Mouse (Mus musculus) forebrain, embryonic 12.5 days (tissue): ENCODE results near the gene Coro6. TPM values are rescaled to one million over a fixed set of nuclear protein-coding genes. Genes with fewer than 3 reads are reported as not detected.

Experiments used
- ATAC-seq: fragments of 200-750 bp; cut with Nextera tagmentation; 2 replicates; pipeline ENCODE4 v1.8.0; 2017; ENCODE audit warnings: moderate TSS enrichment; ENCODE audit not compliant: low FRiP score
- H3K27ac ChIP-seq: fragments of 300-500 bp; sonication (generic); 2 replicates; pipeline ENCODE4 v1.5.1; 2016; ENCODE audit warnings: mild to moderate bottlenecking
- H3K27me3 ChIP-seq: fragments of 300-500 bp; sonication (generic); 2 replicates; pipeline ENCODE4 v1.6.1; 2016; ENCODE audit warnings: mild to moderate bottlenecking
- H3K36me3 ChIP-seq: fragments of 300-500 bp; sonication (generic); replicated peaks from 2 replicates; pipeline ENCODE4 v1.6.1; 2016; ENCODE audit warnings: mild to moderate bottlenecking
- H3K4me1 ChIP-seq: fragments of 300-500 bp; sonication (generic); 2 replicates; pipeline ENCODE4 v1.6.1; 2016
- H3K4me2 ChIP-seq: fragments of 300-500 bp; sonication (generic); 2 replicates; pipeline ENCODE4 v1.6.1; 2016; ENCODE audit warnings: mild to moderate bottlenecking, moderate library complexity
- H3K4me3 ChIP-seq: fragments of 300-500 bp; sonication (generic); replicated peaks from 2 replicates; pipeline ENCODE4 v1.5.1; 2016; ENCODE audit warnings: mild to moderate bottlenecking
- H3K9ac ChIP-seq: fragments of 300-500 bp; sonication (generic); 2 replicates; pipeline ENCODE4 v1.6.1; 2016; ENCODE audit warnings: mild to moderate bottlenecking
- H3K9me3 ChIP-seq: fragments of 300-500 bp; sonication (generic); 2 replicates; pipeline ENCODE4 v1.6.1; 2016
- WGBS: fragments of 180-500 bp; shearing (Covaris S2); methylation state at CpG from one replicate; pipeline ENCODE4 v1.1.7; 2016; 5-methylcytosine and 5-hydroxymethylcytosine counted together
- polyA plus RNA-seq: library from polyadenylated mRNA; unstranded; fragments of >200 nt; fragmentation: Nextera tagmentation; extraction: Ambion mirVana; gene quantifications from 2 replicates; pipeline ENCODE4 v1.2.1, GENCODE M21; 2016

Gene Coro6
- polyA plus RNA-seq, 1 experiment from 2014 or later, result 0.10 TPM

DNA sequence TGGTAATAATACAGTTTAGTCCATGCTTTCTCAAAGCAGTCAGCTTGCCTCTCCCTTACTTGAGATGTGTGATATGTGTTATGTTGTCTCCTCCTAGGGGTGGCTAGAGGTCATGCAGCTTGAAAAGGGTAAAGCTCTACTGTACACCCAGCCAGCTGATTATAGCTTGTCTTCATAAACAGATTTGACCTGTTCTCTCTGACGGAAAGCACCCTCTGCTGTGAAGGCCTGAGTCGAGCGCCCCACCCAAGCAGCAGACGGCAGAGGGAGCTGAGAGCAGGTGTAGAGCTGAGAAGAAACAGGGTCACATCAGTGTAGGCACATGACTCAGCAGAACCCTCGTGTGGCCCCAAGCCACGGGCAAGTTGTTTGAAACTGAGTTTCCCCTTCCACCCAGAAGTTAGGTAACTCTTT, 15.6 kb upstream of the Coro6 start:
- Histone ChIP-seq H3K4me2 (no peak overlapping the region), H3K36me3 (peaks cover 34% of the 10 kb centered on the region), H3K27ac (no peak overlapping the region), H3K4me3 (no peak overlapping the region), H3K9ac (no peak overlapping the region), H3K4me1 (no peaks in the 10 kb centered on the region), H3K9me3 (no peaks in the 10 kb centered on the region), H3K27me3 (no peaks in the 10 kb centered on the region)
- 64% methylated on average over 6 of the region's 6 CpGs for WGBS
- ATAC-seq, result no peak

DNA sequence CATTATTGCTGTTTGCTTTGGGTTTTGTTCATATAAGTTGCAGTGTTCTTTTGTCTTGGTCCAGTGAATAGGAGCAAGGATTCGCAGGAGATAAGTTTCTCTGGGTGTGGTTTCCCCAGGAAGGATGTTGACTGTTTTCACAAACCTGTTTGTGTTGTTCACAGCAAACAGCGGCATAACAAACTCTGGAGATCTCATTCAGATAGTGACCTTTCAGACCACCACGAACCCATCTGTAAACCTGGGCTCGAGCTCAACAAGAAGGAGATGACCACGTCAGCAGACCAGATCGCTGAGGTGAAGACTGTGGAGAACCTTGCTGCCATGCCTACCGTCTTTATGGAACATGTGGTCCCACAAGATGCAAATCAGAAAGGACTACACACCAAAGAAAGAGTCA, 13.0 kb upstream of the Coro6 start:
- H3K9ac ChIP-seq, result no peak overlapping the region
- ATAC-seq, result no peak
- H3K27me3 ChIP-seq, result no peaks in the 10 kb centered on the region
- no peaks in the 10 kb centered on the region for H3K4me1 ChIP-seq
- no peak overlapping the region for H3K4me2 ChIP-seq
- no peaks in the 10 kb centered on the region for H3K9me3 ChIP-seq
- no peak overlapping the region for H3K27ac ChIP-seq
- WGBS, result 94% methylated on average over 7 of the region's 7 CpGs
- H3K36me3 ChIP-seq, result peaks cover 32% of the 10 kb centered on the region
- no peak overlapping the region for H3K4me3 ChIP-seq

DNA sequence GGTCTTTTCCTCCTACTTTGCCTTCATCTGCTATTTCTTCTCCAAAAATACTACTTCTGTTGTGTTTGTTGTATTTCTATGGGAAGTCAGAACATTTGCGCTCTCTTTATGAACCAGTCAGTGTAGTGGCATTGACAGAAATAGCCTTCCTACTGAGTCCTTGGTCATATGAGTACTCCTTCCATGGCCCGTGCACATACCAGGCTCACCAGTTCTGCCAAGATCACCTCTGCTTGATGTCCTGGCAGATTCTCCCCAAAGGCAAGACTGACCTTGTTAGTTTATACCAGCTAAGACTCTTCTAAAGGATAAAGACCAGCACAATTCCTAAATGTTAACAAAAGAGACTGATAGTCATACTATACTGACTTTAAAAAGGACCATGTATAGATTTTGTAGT, 10.5 kb upstream of the Coro6 start:
- Histone ChIP-seq H3K36me3 (peaks cover 45% of the 10 kb centered on the region), H3K4me2 (no peak overlapping the region), H3K4me3 (no peak overlapping the region), H3K9me3 (no peaks in the 10 kb centered on the region), H3K4me1 (no peaks in the 10 kb centered on the region), H3K9ac (no peak overlapping the region), H3K27me3 (no peaks in the 10 kb centered on the region), H3K27ac (no peak overlapping the region)
- ATAC-seq, result no peak
- WGBS, result 97% methylated on average over 2 of the region's 2 CpGs

DNA sequence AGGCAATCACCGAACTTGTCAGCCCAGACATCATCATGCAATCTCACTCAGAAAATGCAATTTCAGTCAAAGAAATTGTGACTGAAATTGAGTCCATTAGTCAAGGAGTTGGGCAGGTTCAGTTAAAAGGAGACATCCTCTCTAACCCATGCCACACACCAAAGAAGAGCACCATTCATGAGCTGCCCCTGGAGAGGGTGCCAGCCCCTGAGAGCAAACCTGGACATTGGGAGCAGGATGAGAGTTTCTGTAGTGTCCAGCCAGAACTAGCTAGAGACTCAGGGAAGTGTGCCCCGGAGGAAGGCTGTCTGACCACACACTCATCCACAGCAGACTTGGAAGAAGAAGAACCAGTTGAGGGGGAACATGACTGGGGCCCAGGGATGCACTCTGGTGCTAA, 8.8 kb upstream of the Coro6 start:
- no peak overlapping the region for H3K9ac ChIP-seq
- no peak overlapping the region for H3K4me3 ChIP-seq
- H3K4me2 ChIP-seq, result no peak overlapping the region
- no peak overlapping the region for H3K27ac ChIP-seq
- no peaks in the 10 kb centered on the region for H3K9me3 ChIP-seq
- no peaks in the 10 kb centered on the region for H3K4me1 ChIP-seq
- H3K27me3 ChIP-seq, result no peaks in the 10 kb centered on the region
- 94% methylated on average over 2 of the region's 2 CpGs for WGBS
- ATAC-seq, result no peak
- H3K36me3 ChIP-seq, result peaks cover 49% of the 10 kb centered on the region

DNA sequence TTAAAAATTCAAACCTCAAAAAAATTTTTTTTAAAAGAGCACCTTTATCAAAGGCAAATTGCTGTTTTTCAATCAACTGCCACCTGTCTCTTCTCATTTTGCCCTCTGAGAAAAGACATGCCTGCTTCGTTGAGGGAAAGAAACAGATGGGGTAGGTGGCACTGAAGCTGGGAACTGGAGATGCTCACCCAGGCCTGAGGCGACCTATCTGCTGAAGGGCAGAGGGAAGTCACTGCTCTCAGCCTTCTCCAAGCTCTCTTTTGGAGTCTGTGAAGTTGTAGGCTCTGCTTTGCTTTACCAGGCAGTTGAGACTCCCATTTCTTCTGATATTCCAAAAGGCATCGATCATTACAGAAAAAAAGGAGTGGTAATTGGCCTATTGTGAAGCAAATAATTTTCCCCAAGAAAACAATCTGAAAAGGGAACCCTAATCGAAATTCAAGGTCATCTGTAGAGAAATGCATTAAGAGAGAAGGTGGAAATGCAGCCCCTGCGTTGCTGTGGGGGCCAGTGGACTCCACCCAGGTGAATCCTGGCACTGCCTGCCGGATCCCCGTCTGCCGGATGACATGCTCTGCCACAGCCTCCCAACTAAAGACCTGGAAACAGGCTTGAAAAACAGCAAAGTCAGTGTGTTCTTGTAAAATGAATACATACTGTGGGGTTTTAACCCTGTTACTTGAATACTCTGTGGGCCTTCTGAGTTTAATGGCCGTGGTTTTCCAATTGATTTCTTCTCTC, 6.3 kb upstream of the Coro6 start:
- H3K36me3 ChIP-seq, result peaks cover 31% of the 10 kb centered on the region

DNA sequence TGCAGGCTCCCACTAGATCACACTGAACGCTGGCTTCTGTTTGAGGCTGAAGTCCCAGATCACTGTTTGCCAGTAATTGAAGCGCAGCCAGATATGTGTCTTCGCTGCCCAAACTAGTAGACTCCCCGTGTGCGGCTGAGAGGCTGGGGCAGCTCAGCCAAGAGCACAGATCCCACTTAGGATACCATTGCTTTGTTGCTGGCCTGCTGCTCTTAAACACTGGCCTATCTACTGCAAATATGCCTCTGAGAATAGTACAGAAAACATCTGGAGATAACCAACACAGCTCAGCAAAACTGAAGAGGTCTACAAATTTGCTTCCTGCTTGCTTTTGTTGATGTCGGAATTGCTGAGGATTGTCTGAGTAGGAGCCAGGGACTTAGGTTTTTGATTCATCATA, 5.3 kb upstream of the Coro6 start:
- H3K9ac ChIP-seq, result no peak overlapping the region
- peaks cover 30% of the 10 kb centered on the region for H3K36me3 ChIP-seq
- H3K9me3 ChIP-seq, result no peaks in the 10 kb centered on the region
- H3K4me2 ChIP-seq, result no peak overlapping the region
- H3K27me3 ChIP-seq, result peaks cover 17% of the 10 kb centered on the region
- no peak for ATAC-seq
- peaks cover 2% of the 10 kb centered on the region for H3K4me1 ChIP-seq
- no peak overlapping the region for H3K27ac ChIP-seq
- 90% methylated on average over 6 of the region's 6 CpGs for WGBS
- H3K4me3 ChIP-seq, result no peak overlapping the region

More for the DNA sequence above, 6.3 kb upstream of the Coro6 start:
- H3K4me1 ChIP-seq, result no peaks in the 10 kb centered on the region
- no peak overlapping the region for H3K4me2 ChIP-seq
- peaks cover 8% of the 10 kb centered on the region for H3K27me3 ChIP-seq
- WGBS, result 91% methylated on average over 9 of the region's 9 CpGs
- no peak overlapping the region for H3K4me3 ChIP-seq
- H3K9me3 ChIP-seq, result no peaks in the 10 kb centered on the region
- H3K9ac ChIP-seq, result no peak overlapping the region
- no peak overlapping the region for H3K27ac ChIP-seq
- no peak for ATAC-seq

DNA sequence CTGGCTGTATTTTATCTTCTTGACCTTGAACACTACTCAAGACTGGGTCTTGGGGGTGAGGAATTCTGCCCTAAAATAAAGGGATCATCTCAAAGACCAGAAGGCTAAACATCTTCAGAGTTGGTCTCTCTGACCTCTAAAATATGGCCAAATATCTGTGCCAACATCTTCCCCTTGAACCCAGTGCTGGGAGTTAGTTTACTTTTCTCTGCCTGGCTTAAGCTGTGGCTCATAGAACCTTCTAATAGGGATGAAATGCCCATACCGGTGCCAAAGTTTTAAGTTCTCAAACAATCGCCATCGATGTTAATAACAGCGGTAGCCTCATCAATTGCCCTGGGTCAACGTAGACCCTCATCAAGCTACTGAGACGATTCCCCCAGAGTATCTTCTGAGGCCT, 355 bp upstream of the Coro6 start:
- no peak for ATAC-seq
- H3K4me2 ChIP-seq, result peak overlapping the region; percentile 100
- H3K9ac ChIP-seq, result peak overlapping the region; percentile 61
- 0 out of 2 replicates have a peak, but pooled peaks cover 5% of the 10 kb centered on the region for H3K36me3 ChIP-seq
- WGBS, result 6% methylated on average over 6 of the region's 6 CpGs
- H3K4me1 ChIP-seq, result peaks cover 15% of the 10 kb centered on the region
- H3K9me3 ChIP-seq, result no peaks in the 10 kb centered on the region
- peak overlapping the region; percentile 51 for H3K4me3 ChIP-seq
- H3K27me3 ChIP-seq, result peaks cover 66% of the 10 kb centered on the region
- H3K27ac ChIP-seq, result no peak overlapping the region

DNA sequence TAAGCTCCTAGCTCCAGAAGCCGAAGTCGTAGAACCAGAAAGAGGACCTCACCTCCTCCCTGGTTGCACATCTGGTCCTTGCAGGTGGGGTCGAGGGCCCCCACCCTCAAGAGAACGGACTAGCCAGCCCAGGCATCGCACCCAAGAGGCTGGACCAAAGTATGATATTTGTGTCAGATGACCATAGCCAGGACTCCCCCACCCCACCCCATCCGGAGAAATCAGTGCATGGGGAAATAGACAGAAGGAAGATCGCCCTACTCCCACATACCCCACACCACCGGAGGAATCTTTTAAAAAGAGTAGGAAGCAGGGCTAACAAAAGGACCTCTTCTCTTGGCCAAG, 862 bp downstream of the Coro6 start:
- no peak overlapping the region for H3K27ac ChIP-seq
- H3K4me2 ChIP-seq, result peak overlapping the region; percentile 100
- H3K27me3 ChIP-seq, result peaks cover 78% of the 10 kb centered on the region
- H3K9me3 ChIP-seq, result no peaks in the 10 kb centered on the region
- ATAC-seq, result no peak
- 43% methylated on average over 8 of the region's 8 CpGs for WGBS
- H3K4me3 ChIP-seq, result peak overlapping the region; percentile 51; the same call in 1 of the 2 replicates
- no peak overlapping the region for H3K9ac ChIP-seq
- H3K4me1 ChIP-seq, result peaks cover 21% of the 10 kb centered on the region
- no peaks in the 10 kb centered on the region for H3K36me3 ChIP-seq

DNA sequence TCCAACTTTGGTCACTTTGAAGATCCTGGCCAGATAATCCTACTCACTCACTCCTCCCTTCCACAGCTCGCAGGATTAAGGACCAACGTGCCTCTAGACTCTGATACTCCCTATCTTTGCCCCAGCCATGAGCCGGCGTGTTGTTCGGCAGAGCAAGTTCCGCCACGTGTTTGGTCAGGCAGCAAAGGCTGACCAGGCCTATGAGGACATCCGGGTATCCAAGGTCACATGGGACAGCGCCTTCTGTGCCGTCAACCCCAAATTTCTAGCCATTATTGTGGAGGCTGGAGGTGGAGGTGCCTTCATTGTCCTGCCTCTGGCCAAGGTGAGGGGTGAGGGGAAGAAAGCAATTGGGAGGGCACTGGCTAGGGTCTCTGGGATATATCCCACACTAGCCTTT, 1.6 kb downstream of the Coro6 start:
- Histone ChIP-seq H3K27ac (no peak overlapping the region), H3K36me3 (no peaks in the 10 kb centered on the region), H3K9me3 (no peaks in the 10 kb centered on the region), H3K27me3 (peaks cover 85% of the 10 kb centered on the region), H3K4me1 (peaks cover 21% of the 10 kb centered on the region), H3K9ac (no peak overlapping the region), H3K4me2 (no peak overlapping the region), H3K4me3 (no peak overlapping the region)
- ATAC-seq, result no peak
- WGBS, result 71% methylated on average over 10 of the region's 10 CpGs

DNA sequence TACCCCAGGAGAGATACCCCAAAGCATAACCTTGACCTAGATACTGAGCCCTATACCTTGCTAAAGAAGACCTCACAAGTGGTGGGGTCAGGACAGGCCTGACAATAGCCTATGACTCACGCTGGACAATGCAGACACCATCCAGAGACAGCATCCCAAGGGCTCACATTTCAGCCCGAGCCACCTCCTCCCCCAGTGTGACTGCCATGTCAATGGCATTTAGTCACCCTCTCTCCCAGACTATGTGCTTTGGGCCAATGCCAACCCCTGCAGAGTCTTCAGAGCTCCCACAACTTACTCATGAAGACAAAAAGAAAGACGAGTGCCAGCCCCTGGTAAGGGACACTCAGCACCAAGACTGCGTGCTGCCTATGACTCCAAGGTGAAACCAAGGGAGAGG, 2.5 kb downstream of the Coro6 start:
- no peaks in the 10 kb centered on the region for H3K36me3 ChIP-seq
- no peaks in the 10 kb centered on the region for H3K9me3 ChIP-seq
- peaks cover 21% of the 10 kb centered on the region for H3K4me1 ChIP-seq
- no peak for ATAC-seq
- no peak overlapping the region for H3K4me3 ChIP-seq
- WGBS, result 64% methylated on average over 4 of the region's 4 CpGs
- H3K27ac ChIP-seq, result no peak overlapping the region
- H3K27me3 ChIP-seq, result peaks cover 89% of the 10 kb centered on the region
- no peak overlapping the region for H3K9ac ChIP-seq
- no peak overlapping the region for H3K4me2 ChIP-seq

DNA sequence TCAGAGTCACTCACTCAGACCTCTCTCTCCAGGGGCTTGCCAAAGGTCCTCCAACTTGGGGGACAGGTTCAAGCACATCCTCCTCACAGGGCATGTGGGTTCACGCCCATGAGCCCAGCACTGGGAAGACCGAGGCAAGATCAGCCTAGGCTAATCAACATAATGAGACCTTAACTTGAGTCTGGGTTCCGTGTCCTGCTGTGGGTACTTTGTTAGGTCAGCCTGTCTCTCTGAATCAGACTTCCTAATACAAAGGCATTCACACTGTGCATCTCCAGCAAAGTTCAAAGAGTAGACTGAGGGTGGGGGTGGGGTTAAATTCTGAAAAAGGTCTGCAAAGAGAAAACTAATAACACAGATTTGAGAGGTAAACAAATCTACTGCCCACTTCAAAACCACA, 2.9 kb downstream of the Coro6 start:
- ATAC-seq, result no peak
- Histone ChIP-seq H3K4me3 (no peak overlapping the region), H3K9me3 (no peaks in the 10 kb centered on the region), H3K4me2 (no peak overlapping the region), H3K36me3 (peaks cover 1% of the 10 kb centered on the region; the same call in 1 of the 2 replicates), H3K9ac (no peak overlapping the region), H3K27ac (no peak overlapping the region), H3K27me3 (peaks cover 89% of the 10 kb centered on the region), H3K4me1 (peaks cover 21% of the 10 kb centered on the region)
- 61% methylated on average over 3 of the region's 3 CpGs for WGBS

DNA sequence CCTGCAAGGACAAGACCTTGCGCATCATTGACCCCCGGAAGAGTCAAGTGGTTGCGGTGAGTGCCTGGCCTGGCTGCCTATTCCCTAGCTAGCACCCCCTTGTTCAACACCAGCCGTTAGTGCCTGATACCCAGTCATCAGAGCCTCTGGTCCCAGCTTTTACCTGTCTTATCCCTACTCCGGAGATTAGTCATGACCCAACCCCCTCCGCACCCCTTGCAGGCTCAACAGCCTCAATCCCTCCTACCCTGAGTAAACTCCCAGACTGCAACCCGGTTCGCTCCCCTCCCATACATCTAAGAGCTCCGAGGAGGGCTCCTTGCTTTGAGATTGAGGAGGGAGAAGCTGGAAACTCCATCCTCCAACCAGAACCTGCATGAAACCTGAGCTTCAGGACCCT, 4.3 kb downstream of the Coro6 start:
- Histone ChIP-seq H3K27ac (no peak overlapping the region), H3K4me2 (no peak overlapping the region), H3K9me3 (no peaks in the 10 kb centered on the region), H3K36me3 (peaks cover 16% of the 10 kb centered on the region), H3K4me3 (no peak overlapping the region), H3K4me1 (peaks cover 21% of the 10 kb centered on the region), H3K9ac (no peak overlapping the region), H3K27me3 (peaks cover 79% of the 10 kb centered on the region)
- 34% methylated on average over 9 of the region's 9 CpGs for WGBS
- no peak for ATAC-seq

DNA sequence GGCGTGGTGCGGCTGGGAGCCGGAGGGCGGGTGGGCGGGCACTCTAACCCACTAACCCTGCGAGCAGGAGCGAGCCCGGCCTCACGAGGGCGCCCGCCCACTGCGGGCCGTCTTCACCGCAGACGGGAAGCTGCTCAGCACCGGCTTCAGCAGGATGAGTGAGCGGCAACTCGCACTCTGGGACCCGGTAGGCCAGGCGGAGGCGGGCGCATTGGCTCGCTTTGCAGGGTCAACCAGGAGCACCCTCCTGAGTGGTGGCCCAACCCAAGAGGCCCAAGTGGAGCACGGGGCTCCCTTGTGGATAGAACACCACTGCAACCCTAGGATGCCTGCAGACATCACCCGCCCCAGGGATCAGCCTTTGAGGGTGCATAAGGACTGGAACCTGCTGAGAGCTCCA, 4.9 kb downstream of the Coro6 start:
- Histone ChIP-seq H3K27ac (no peak overlapping the region), H3K36me3 (peaks cover 22% of the 10 kb centered on the region), H3K4me2 (no peak overlapping the region; the same call in 1 of the 2 replicates), H3K27me3 (peaks cover 73% of the 10 kb centered on the region), H3K9ac (no peak overlapping the region), H3K4me1 (peaks cover 15% of the 10 kb centered on the region), H3K4me3 (no peak overlapping the region), H3K9me3 (no peaks in the 10 kb centered on the region)
- ATAC-seq, result no peak; the same call in 1 of the 2 replicates
- WGBS, result 5% methylated on average over 25 of the region's 25 CpGs
